Mouse (Mus musculus) heart, adult 18-20 months (tissue): ENCODE data around the gene Kcnk15. TPM values are rescaled to one million over a fixed set of nuclear protein-coding genes. Genes with fewer than 3 reads are reported as not detected.

Source experiments
- DNase-seq, 2 experiments: peaks; one replicate each; pipeline ENCODE4 v3.0.0; 2021 to 2022; ENCODE audit warnings: mixed read lengths in 1 of 2
- long read RNA-seq, 2 experiments: library from polyadenylated mRNA; stranded (forward); transcript quantifications; one replicate each; pipeline ENCODE4 v2.0.0; 2021
- total RNA-seq, 2 experiments: library from RNA; stranded (reverse); gene quantifications; 2 replicates each; pipeline ENCODE4 v1.2.3; 2021

Kcnk15 gene
- not detected for total RNA-seq
- long read RNA-seq, experiment 1: 0 reads
- long read RNA-seq, experiment 2: 0 reads

DNA sequence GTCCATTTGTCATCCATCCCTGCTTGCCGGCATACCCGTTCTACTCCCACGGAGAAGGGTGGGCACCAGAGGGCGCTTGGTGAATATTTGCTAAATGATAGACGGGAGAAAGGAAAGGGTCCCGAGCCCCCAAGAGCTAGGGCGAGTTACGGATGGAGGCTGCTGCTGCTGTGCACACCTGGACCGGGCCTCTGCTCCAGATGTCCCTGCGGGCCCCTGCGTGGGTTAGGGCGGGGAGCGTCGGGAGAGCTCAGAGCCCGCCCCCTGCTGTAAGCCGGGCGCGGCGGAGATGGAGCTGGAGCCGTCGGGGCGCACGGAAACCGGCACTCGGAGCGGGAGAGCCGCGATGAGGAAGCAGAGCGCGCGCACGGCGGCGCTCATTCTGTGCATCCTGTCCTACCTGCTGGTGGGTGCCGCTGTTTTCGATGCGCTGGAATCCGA lies at the start of gene Kcnk15:
Gene Kcnk15, plus strand, starts transcription at position 191 of the 441 bp plus-strand sequence.
- no peak for DNase-seq

- DNase-seq: no peak
These were observed 49.6 kb upstream of the Kcnk15 start for GRCm38 (mm10) chr2:163803838-163804237.

DNA sequence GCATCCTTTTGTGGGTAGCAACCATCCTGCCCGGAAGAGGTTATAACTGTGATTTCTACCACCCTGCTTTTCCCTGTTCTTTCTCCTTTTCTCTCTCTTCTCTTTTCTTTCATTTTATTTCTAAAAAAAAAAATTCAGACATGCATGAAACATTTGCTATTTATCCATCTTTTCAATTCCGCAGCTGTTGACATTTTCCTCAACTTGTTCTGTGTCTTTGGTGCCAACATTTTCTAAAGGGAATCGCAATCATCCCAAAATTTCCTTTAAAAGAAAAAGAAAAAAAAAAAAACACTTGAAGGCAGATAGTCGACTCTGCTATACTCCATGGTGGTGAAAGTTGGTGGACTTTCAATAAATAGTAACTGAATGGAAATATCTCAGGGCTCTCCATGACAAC lies 44.3 kb upstream of the Kcnk15 start:
- no peak for DNase-seq

DNA sequence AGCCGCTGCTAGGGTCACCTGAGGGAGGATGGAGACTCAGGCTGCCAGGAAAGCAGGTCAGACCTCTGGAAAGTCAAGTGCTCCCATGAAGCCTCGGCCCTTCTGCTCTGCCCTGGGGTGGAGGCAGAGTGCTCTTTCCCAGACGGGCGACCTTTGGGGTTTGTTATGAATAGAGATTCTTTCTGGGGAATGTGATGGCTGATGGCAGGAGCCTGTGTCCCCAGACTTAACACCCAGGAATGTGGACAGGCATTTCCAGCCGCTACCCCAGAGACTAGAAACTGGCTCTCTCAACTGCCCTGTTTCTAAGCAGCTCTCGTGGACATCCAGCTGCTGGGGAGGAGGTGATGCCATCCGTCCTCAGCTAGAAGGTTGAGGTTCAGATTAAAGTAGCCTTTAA lies 43.7 kb upstream of the Kcnk15 start:
- DNase-seq: peak in 1 of 2 experiments; percentile 42

GRCm38 (mm10) chr2:163813077-163813476 lies 40.4 kb upstream of the Kcnk15 start:
- DNase-seq: no peak

DNA sequence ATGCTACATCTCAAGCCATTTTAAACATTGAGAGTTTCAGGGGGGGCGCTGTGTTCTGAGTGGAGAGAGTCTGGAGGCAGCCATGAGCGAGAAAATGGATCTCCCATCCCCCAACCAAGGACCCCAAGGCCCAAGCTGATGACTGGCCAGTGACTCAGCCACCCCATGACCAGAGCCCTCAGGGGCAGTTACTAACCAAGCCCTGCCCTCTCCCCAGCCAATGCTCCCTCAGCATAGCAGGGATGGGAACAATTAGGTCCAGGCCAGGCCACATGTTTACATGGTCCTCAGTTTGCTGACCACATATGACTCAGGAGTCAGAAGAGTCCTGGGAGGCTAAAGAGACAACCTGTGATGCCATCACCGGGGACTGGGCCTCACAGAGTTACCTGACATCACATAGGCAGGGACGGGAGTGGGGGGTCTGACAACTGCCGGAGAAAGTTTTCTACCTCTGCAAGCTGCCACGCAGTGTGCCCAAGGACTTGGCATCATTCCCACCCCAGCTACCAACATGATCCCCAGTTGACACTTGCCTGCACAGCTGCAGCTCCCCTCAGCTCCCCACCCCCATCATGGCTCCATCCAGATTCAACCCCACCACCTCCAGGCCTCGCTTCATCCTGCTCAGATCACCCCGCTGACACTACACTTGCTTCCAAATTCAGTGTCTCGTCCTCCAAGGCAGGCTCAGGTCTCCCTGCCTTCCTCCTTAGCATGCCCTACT lies 38.5 kb upstream of the Kcnk15 start:
- DNase-seq: no peak

DNA sequence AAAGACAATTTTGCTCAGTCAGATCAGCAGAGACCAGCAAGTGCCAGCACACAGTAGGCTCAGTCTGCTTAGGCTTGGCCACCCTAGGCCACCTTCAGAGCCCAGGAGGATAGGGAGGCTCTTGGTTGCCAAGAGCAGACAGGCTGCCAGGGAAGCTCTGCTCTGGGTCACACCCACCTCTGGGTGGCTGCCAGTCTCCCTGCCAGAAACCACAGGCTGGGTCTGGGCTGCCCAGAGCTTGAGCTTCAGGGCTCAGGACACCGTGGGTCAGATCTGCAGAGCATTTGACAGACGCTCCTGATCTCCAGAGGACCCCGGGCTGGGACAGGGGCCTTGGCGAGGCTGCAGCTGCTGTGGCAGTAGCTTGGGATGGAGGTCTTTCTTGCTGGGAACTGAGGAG lies 32.8 kb upstream of the Kcnk15 start, which contains the start of gene Ccn5:
Gene Ccn5, plus strand, starts transcription at position 255 of the 400 bp plus-strand sequence.
- DNase-seq: peak; percentile 86 to 90

GRCm38 (mm10) chr2:163823248-163823647 lies 30.2 kb upstream of the Kcnk15 start:
- peak in 1 of 2 experiments; percentile 84 for DNase-seq

- DNase-seq: no peak
These were observed 29.7 kb upstream of the Kcnk15 start for GRCm38 (mm10) chr2:163823771-163824170.

GRCm38 (mm10) chr2:163825861-163826260 lies 27.6 kb upstream of the Kcnk15 start:
- no peak for DNase-seq

DNA sequence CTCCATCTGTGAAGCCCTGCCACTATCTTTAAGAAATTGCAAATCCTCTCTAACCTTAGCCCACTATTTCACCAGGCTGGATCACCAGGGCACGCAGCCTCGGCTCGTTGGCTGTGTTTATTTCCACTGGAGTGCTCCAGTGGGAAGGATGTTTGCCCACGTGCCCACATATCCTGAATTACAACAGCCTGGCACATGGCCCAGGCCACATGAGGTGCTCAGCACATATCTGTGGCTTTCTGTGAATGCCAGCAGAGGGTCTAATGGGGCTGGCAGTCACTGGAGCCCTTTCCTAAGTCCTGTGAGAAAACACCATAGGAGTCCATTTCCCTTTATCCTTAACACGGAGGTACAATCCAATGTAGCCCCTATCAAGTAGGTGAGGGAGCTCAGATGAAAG lies 27.0 kb upstream of the Kcnk15 start:
- DNase-seq: no peak

DNA sequence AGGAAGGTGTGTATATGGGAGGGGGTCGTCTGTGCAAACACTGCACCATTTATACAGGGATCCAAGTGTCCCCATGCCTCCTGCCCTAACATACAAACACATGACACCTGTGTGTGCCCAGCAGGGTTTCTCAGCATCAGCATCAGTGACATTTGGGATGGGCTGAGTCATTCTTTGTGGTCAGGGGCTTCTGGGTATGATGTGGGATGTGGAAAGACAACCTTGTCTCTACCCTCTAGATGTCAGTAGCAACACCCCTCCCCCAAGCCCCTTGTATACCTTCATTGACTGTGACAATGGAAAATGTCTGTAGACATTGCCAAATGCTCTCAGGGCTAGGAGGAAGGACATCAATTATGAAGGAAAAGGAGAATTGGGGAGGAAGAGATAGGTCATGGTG lies 22.3 kb upstream of the Kcnk15 start:
- no peak for DNase-seq

- peak; percentile 81 to 91 for DNase-seq
These were observed 15.4 kb upstream of the Kcnk15 start for GRCm38 (mm10) chr2:163838043-163838442.

DNA sequence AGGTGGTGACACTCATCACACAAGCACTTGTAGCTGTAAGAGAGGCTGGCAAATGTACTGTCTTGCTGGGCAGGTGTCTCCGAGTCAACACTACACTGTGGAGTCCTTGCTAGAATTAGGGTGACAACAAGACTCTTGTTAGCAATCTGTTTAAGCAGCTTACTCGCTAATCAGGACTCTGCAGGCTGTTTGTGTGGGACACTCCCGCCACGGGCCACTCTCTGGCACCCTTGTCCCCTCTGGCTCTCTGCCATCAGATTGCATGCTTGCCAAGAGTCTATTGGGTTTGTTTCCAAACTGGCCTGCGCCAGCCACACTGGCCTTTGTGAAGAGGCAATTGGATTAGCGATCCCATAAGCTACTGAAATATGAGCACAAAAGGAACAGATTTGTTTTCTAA lies 13.9 kb upstream of the Kcnk15 start:
- DNase-seq: peak; percentile 74 to 88

- DNase-seq: no peak
These were observed 11.4 kb upstream of the Kcnk15 start for GRCm38 (mm10) chr2:163842043-163842442.

DNA sequence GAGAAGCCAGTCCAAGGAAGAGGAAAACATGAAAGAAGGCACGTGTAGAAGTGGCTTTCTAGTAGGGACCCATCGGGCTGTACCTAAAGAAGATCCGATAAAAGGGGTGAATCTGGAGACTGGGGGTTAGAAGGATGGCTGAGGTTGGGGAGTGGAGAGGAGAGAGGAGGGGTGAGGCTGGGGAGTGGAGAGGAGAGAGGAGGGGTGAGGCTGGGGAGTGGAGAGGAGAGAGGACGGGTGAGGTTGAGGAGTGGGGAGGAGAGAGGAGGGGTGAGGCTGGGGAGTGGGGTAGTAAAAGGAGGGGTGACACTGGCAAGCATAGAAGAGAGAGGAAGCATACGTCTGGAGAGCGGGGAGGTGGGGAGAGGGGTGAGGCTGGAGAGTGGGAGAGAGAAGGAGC lies 3.8 kb downstream of the Kcnk15 start:
- DNase-seq: no peak

GRCm38 (mm10) chr2:163858254-163858947 lies 5.0 kb downstream of the Kcnk15 start:
- peak in 1 of 2 experiments; percentile 42 for DNase-seq

GRCm38 (mm10) chr2:163865311-163865710 lies 11.9 kb downstream of the Kcnk15 start:
- no peak for DNase-seq

DNA sequence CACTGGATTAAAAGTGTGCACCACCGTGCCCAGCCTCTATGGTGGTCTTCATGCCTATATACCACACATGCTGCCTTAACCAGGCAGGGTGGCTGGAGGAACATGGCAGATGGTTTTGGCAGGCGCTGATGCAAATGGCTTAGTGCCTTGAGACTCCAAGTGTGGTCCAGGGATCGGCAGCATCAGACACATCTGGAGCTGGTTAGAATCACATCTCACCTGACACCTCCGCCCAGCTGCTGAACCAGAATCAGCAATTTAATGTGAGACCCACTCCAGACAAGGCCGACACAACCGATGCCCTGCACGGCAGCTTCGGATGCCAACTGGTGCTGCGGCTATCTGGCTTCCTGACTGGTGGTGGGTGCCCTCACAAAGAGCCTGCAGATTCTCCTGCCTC lies 12.6 kb downstream of the Kcnk15 start:
- no peak for DNase-seq

DNA sequence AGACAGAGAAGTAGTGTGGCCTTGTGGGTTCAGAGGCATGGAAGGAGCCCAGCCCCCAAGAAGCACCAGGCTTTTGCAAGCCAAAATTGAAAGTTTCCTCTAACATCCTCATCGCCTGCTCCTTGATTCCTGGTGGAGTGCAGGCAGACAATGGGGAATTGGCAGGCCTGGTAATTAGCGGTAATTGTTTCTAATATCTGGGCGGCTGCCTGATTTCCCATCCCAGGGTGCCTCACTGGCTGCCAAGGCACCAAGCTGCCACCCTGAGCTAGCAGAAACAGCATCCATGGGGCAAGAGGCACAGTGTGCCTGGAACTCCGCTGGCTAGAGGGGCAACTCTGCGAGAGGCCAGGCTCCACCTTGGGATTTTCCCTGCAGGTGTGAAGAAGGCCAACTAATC lies 16.3 kb downstream of the Kcnk15 start:
- no peak for DNase-seq

- DNase-seq: no peak
These were observed 17.8 kb downstream of the Kcnk15 start for GRCm38 (mm10) chr2:163871266-163871665.

DNA sequence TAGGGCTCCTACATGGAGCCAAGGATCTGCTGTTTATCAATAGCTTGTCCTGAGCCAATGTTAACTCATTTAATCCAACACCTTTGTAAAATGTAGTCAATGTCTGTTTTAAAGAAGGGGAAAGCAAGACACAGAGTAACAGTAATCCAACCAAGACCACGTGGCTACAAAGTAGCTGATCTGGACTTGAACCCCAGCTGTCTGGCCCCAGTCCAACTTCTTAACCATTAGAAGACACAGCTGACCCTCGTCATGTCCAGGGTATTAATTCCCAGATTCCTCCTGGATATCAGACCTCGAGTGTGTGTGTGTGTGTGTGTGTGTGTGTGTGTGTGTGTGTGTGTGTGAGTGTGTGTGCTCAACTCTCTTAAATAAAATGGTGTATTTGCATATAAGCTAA lies 18.5 kb downstream of the Kcnk15 start:
- no peak for DNase-seq

GRCm38 (mm10) chr2:163874877-163875276 lies 21.4 kb downstream of the Kcnk15 start:
- no peak for DNase-seq

- no peak for DNase-seq
These were observed 22.0 kb downstream of the Kcnk15 start for GRCm38 (mm10) chr2:163875484-163875883.
